Mouse (Mus musculus): ENCODE results near the gene Bicd1. TPM values are rescaled to one million over a fixed set of nuclear protein-coding genes. Genes with fewer than 3 reads are reported as not detected.
"Not testable (repeated sequence)": the region's sequence is repeated elsewhere in the genome, so short reads cannot be mapped to it uniquely, and the experiment has no call there.

The Bicd1 gene
- polyA plus RNA-seq (2015; fragmentation: Nextera tagmentation; extraction: Ambion mirVana): 44.2 and 45.3 TPM in 2 replicates

- Histone ChIP-seq H3K9me3 (ENCODE audit: control insufficient read depth, low read length) (no peaks in the 10 kb centered on the region), H3K27ac (ENCODE audit: low read depth, low read length) (peak within 1 kb of the TSS; percentile 97), H3K9ac (ENCODE audit: low read depth, low read length) (peak within 1 kb of the TSS; percentile 90), H3K36me3 (ENCODE audit: control insufficient read depth, insufficient read depth, low read length) (no peaks in the 10 kb centered on the region), H3K4me1 (ENCODE audit: control insufficient read depth, insufficient read depth, low read depth, low read length) (no peaks in the 10 kb centered on the region), H3K27me3 (replicated peaks; ENCODE audit: control insufficient read depth, insufficient read depth, low read length) (no peaks in the 10 kb centered on the region), H3K4me3 (ENCODE audit: low read length) (peak within 1 kb of the TSS; percentile 86), H3K4me2 (ENCODE audit: low read length) (peak within 1 kb of the TSS; percentile 52)
- WGBS: under 1% methylated on average over 29 of the region's 30 CpGs
- ATAC-seq: peak; percentile 100
These were observed at the start of gene Bicd1 for GRCm38 (mm10) chr6:149408833-149409332. TSS of gene Bicd1 (plus strand) at chr6:149408886.

GRCm38 (mm10) chr6:149362533-149362932 lies 46.2 kb upstream of the Bicd1 start:
- H3K27me3 ChIP-seq (replicated peaks; ENCODE audit: control insufficient read depth, insufficient read depth, low read length); H3K27ac ChIP-seq (ENCODE audit: low read depth, low read length); H3K4me3 ChIP-seq (ENCODE audit: low read length); H3K36me3 ChIP-seq (ENCODE audit: control insufficient read depth, insufficient read depth, low read length); H3K9ac ChIP-seq (ENCODE audit: low read depth, low read length); ATAC-seq; H3K4me2 ChIP-seq (ENCODE audit: low read length); H3K9me3 ChIP-seq (ENCODE audit: control insufficient read depth, low read length); H3K4me1 ChIP-seq (ENCODE audit: control insufficient read depth, insufficient read depth, low read depth, low read length): not testable (repeated sequence)
- 96% methylated on average over 19 of the region's 20 CpGs for WGBS

- H3K4me1 ChIP-seq (ENCODE audit: control insufficient read depth, insufficient read depth, low read depth, low read length); ATAC-seq; H3K4me2 ChIP-seq (ENCODE audit: low read length); H3K27ac ChIP-seq (ENCODE audit: low read depth, low read length); H3K36me3 ChIP-seq (ENCODE audit: control insufficient read depth, insufficient read depth, low read length); H3K27me3 ChIP-seq (replicated peaks; ENCODE audit: control insufficient read depth, insufficient read depth, low read length); H3K9ac ChIP-seq (ENCODE audit: low read depth, low read length); H3K9me3 ChIP-seq (ENCODE audit: control insufficient read depth, low read length); H3K4me3 ChIP-seq (ENCODE audit: low read length): not testable (repeated sequence)
- 78% methylated on average over 2 of the region's 2 CpGs for WGBS
These were observed 42.7 kb upstream of the Bicd1 start for GRCm38 (mm10) chr6:149365975-149366374.

- no peak for ATAC-seq
- Histone ChIP-seq H3K9ac (ENCODE audit: low read depth, low read length) (no peak overlapping the region), H3K27ac (ENCODE audit: low read depth, low read length) (no peak overlapping the region), H3K9me3 (ENCODE audit: control insufficient read depth, low read length) (no peaks in the 10 kb centered on the region), H3K4me1 (ENCODE audit: control insufficient read depth, insufficient read depth, low read depth, low read length) (no peaks in the 10 kb centered on the region), H3K27me3 (replicated peaks; ENCODE audit: control insufficient read depth, insufficient read depth, low read length) (no peaks in the 10 kb centered on the region), H3K4me3 (ENCODE audit: low read length) (no peak overlapping the region), H3K4me2 (ENCODE audit: low read length) (no peak overlapping the region), H3K36me3 (ENCODE audit: control insufficient read depth, insufficient read depth, low read length) (no peaks in the 10 kb centered on the region)
- 90% methylated on average over 2 of the region's 2 CpGs for WGBS
These were observed 42.3 kb upstream of the Bicd1 start for GRCm38 (mm10) chr6:149366403-149366802.

- Histone ChIP-seq H3K4me2 (ENCODE audit: low read length) (no peak overlapping the region), H3K4me1 (ENCODE audit: control insufficient read depth, insufficient read depth, low read depth, low read length) (no peaks in the 10 kb centered on the region), H3K9ac (ENCODE audit: low read depth, low read length) (no peak overlapping the region), H3K36me3 (ENCODE audit: control insufficient read depth, insufficient read depth, low read length) (no peaks in the 10 kb centered on the region), H3K9me3 (ENCODE audit: control insufficient read depth, low read length) (no peaks in the 10 kb centered on the region), H3K27ac (ENCODE audit: low read depth, low read length) (no peak overlapping the region), H3K27me3 (replicated peaks; ENCODE audit: control insufficient read depth, insufficient read depth, low read length) (no peaks in the 10 kb centered on the region), H3K4me3 (ENCODE audit: low read length) (no peak overlapping the region)
- ATAC-seq: no peak
- 71% methylated on average over 2 of the region's 2 CpGs for WGBS
These were observed 33.7 kb upstream of the Bicd1 start for GRCm38 (mm10) chr6:149374986-149375457.

GRCm38 (mm10) chr6:149383531-149383930 lies 25.2 kb upstream of the Bicd1 start:
- Histone ChIP-seq H3K27ac (ENCODE audit: low read depth, low read length) (no peak overlapping the region), H3K27me3 (replicated peaks; ENCODE audit: control insufficient read depth, insufficient read depth, low read length) (no peaks in the 10 kb centered on the region), H3K36me3 (ENCODE audit: control insufficient read depth, insufficient read depth, low read length) (no peaks in the 10 kb centered on the region), H3K9ac (ENCODE audit: low read depth, low read length) (no peak overlapping the region), H3K4me1 (ENCODE audit: control insufficient read depth, insufficient read depth, low read depth, low read length) (no peaks in the 10 kb centered on the region), H3K9me3 (ENCODE audit: control insufficient read depth, low read length) (no peaks in the 10 kb centered on the region), H3K4me2 (ENCODE audit: low read length) (no peak overlapping the region), H3K4me3 (ENCODE audit: low read length) (no peak overlapping the region)
- ATAC-seq: no peak
- 79% methylated on average over 2 of the region's 2 CpGs for WGBS

GRCm38 (mm10) chr6:149386389-149386788 lies 22.3 kb upstream of the Bicd1 start:
- no peak; the same call in 1 of the 2 replicates for ATAC-seq
- H3K27ac ChIP-seq (ENCODE audit: low read depth, low read length): no peak overlapping the region
- H3K4me3 ChIP-seq (ENCODE audit: low read length): no peak overlapping the region
- H3K9me3 ChIP-seq (ENCODE audit: control insufficient read depth, low read length): no peaks in the 10 kb centered on the region
- no peaks in the 10 kb centered on the region for H3K4me1 ChIP-seq (ENCODE audit: control insufficient read depth, insufficient read depth, low read depth, low read length)
- no peak overlapping the region for H3K4me2 ChIP-seq (ENCODE audit: low read length)
- H3K9ac ChIP-seq (ENCODE audit: low read depth, low read length): no peak overlapping the region
- WGBS: 15% methylated on average over 3 of the region's 3 CpGs
- H3K36me3 ChIP-seq (ENCODE audit: control insufficient read depth, insufficient read depth, low read length): no peaks in the 10 kb centered on the region
- H3K27me3 ChIP-seq (replicated peaks; ENCODE audit: control insufficient read depth, insufficient read depth, low read length): no peaks in the 10 kb centered on the region

GRCm38 (mm10) chr6:149389626-149390025 lies 19.1 kb upstream of the Bicd1 start:
- not testable (repeated sequence) for H3K4me1 ChIP-seq (ENCODE audit: control insufficient read depth, insufficient read depth, low read depth, low read length); H3K36me3 ChIP-seq (ENCODE audit: control insufficient read depth, insufficient read depth, low read length); H3K4me3 ChIP-seq (ENCODE audit: low read length); ATAC-seq; H3K4me2 ChIP-seq (ENCODE audit: low read length); H3K27ac ChIP-seq (ENCODE audit: low read depth, low read length); H3K27me3 ChIP-seq (replicated peaks; ENCODE audit: control insufficient read depth, insufficient read depth, low read length); H3K9me3 ChIP-seq (ENCODE audit: control insufficient read depth, low read length); H3K9ac ChIP-seq (ENCODE audit: low read depth, low read length)
- WGBS: 100% methylated on average over 2 of the region's 2 CpGs

GRCm38 (mm10) chr6:149399396-149399795 lies 9.3 kb upstream of the Bicd1 start:
- no peaks in the 10 kb centered on the region for H3K9me3 ChIP-seq (ENCODE audit: control insufficient read depth, low read length)
- no peak for ATAC-seq

GRCm38 (mm10) chr6:149409341-149409740 lies 655 bp downstream of the Bicd1 start:
- peak; percentile 48 for ATAC-seq
- Histone ChIP-seq H3K4me1 (ENCODE audit: control insufficient read depth, insufficient read depth, low read depth, low read length) (no peaks in the 10 kb centered on the region), H3K4me2 (ENCODE audit: low read length) (peak overlapping the region; percentile 52), H3K4me3 (ENCODE audit: low read length) (peak overlapping the region; percentile 86), H3K27me3 (replicated peaks; ENCODE audit: control insufficient read depth, insufficient read depth, low read length) (no peaks in the 10 kb centered on the region), H3K27ac (ENCODE audit: low read depth, low read length) (peak overlapping the region; percentile 97), H3K9ac (ENCODE audit: low read depth, low read length) (peak overlapping the region; percentile 90), H3K9me3 (ENCODE audit: control insufficient read depth, low read length) (no peaks in the 10 kb centered on the region), H3K36me3 (ENCODE audit: control insufficient read depth, insufficient read depth, low read length) (no peaks in the 10 kb centered on the region)
- WGBS: 0% methylated on average over 11 of the region's 11 CpGs

More at GRCm38 (mm10) chr6:149399396-149399795, 9.3 kb upstream of the Bicd1 start:
- Histone ChIP-seq H3K4me2 (ENCODE audit: low read length) (no peak overlapping the region), H3K27ac (ENCODE audit: low read depth, low read length) (no peak overlapping the region), H3K4me1 (ENCODE audit: control insufficient read depth, insufficient read depth, low read depth, low read length) (no peaks in the 10 kb centered on the region), H3K36me3 (ENCODE audit: control insufficient read depth, insufficient read depth, low read length) (no peaks in the 10 kb centered on the region), H3K9ac (ENCODE audit: low read depth, low read length) (no peak overlapping the region), H3K4me3 (ENCODE audit: low read length) (no peak overlapping the region), H3K27me3 (replicated peaks; ENCODE audit: control insufficient read depth, insufficient read depth, low read length) (no peaks in the 10 kb centered on the region)
